Mouse (Mus musculus) gastrocnemius, adult 2 months (tissue): ENCODE results near the gene Tpra1. TPM values are rescaled to one million over a fixed set of nuclear protein-coding genes. Genes with fewer than 3 reads are reported as not detected.
A peak's percentile ranks its signal among the peaks of the same experiment; 100 is the strongest.

Experiments used
- DNase-seq: peaks from one replicate; pipeline ENCODE4 v3.0.0; 2022
- H3K27ac ChIP-seq: fragments of 200-600 bp; 2 replicates; pipeline ENCODE4 v1.8.1; 2022; ENCODE audit warnings: mild to moderate bottlenecking
- H3K4me3 ChIP-seq: fragments of 200-600 bp; 2 replicates; pipeline ENCODE4 v1.8.1; 2022; ENCODE audit warnings: mild to moderate bottlenecking, moderate library complexity
- CTCF ChIP-seq: fragments of 200-600 bp; IDR thresholded peaks from 2 replicates; pipeline ENCODE4 v1.8.1; 2022; ENCODE audit warnings: antibody characterized with exemption, mild to moderate bottlenecking, moderate library complexity
- intact Hi-C: fragments of 180-260 bp; cut with DNase I; formaldehyde crosslinking; loops from one replicate; pipeline ENCODE4 v1.15.1; 2025
- total RNA-seq, 2 experiments: library from RNA; stranded (reverse); gene quantifications; 2 replicates each; pipeline ENCODE4 v1.2.3; 2021

Gene Tpra1
- total RNA-seq, 2 experiments from 2014 or later: 25.5 to 26.1 TPM

GRCm38 (mm10) chr6:88946442-88946841, 44.4 kb downstream of the Tpra1 start:
- intact Hi-C loops: no loop called here
- DNase-seq: no peak
- no peak overlapping the region for H3K4me3 ChIP-seq
- no peak overlapping the region for H3K27ac ChIP-seq
- no peak for TF ChIP-seq CTCF

DNA sequence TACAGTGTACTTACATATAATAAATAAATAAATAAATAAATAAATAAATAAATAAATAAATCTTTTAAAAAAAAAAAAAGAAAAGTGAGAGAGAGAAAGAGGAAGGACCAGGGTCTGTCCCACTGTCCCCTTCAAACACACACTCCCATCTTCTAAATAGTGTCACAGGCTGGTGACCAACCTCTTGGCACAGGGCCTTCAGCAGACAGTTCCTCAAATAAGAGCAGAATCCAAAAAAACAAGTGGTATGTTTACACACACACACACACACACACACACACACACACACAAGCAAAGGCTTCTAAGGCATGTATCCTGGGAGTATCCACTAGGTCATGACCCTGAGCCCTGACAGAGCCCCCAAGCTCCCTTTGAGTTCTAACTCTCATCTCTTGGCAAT, 45.7 kb downstream of the Tpra1 start:
- Histone ChIP-seq H3K4me3 (no peak overlapping the region), H3K27ac (no peak overlapping the region)
- intact Hi-C loops: no loop called here
- no peak for DNase-seq
- TF ChIP-seq CTCF: no peak

DNA sequence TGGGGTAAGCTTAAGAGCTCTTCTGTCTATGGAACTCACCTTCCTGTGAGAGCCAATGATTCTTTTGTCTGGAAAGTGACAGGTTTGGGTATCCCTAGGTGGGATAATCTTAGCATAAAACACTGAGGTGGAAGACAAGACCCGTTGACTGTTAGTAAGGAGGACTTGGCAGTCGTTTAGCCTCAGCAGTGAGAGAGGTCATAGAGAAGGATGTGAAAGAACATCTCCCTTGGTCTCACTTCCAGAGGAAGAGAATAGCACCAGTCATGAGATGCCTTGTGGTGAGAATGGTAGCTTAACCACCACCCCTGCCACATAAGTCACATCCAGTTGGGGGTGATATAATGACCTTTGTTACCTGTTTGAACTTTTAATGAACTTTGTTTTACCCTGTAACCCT, 54.7 kb downstream of the Tpra1 start:
- DNase-seq: no peak
- no peak overlapping the region for H3K4me3 ChIP-seq
- no peak overlapping the region for H3K27ac ChIP-seq
- no peak for TF ChIP-seq CTCF
- intact Hi-C loops: no loop called here

DNA sequence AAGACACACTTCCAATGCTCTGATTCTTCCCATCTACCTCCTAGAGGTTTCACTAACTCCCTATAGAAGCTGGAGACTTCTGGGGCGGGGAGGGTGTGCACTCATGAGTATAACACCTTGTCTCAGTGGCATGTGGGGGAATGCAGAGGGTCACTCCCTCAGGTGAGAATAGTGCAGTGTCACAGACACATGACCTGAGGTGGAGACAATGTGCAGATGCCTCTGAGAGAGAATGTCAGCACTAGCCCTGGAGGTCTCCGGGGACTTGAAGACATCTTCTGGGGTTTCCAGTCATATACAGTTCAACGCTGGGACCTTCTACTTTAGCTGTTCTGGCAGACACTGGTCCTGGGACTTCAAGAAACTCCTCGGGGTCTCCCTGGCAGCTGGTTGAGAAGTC, 55.3 kb downstream of the Tpra1 start:
- no peak for DNase-seq
- intact Hi-C loops: no loop called here
- no peak for TF ChIP-seq CTCF
- Histone ChIP-seq H3K4me3 (no peak overlapping the region), H3K27ac (no peak overlapping the region)

GRCm38 (mm10) chr6:88957801-88958211, 55.8 kb downstream of the Tpra1 start:
- no peak for DNase-seq
- intact Hi-C loops: no loop called here
- TF ChIP-seq CTCF: no peak

GRCm38 (mm10) chr6:88958305-88958704, 56.3 kb downstream of the Tpra1 start:
- intact Hi-C loops: no loop called here
- no peak for TF ChIP-seq CTCF
- no peak overlapping the region for H3K27ac ChIP-seq
- DNase-seq: no peak
- no peak overlapping the region for H3K4me3 ChIP-seq

More at GRCm38 (mm10) chr6:88957801-88958211, 55.8 kb downstream of the Tpra1 start:
- Histone ChIP-seq H3K4me3 (no peak overlapping the region), H3K27ac (no peak overlapping the region)

DNA sequence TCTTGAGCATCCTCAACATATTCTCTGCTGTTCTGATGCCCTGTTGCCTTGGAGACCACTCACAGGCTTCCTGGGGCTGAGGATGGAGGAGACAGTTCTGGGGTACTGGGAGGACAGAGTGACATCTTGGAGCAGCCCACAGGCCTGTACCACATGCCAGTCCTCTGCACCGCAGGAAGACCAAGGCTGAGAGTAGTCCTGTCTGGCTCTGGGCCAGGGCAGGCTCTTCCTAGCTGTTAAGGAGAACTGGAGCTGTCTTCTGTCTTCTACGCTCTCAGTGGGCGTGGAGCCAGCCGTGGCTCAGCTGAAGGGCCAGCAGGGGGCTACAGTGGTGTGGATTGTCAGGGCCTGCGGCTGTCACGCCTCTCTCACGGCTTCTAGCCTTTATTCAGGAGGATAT, 57.8 kb downstream of the Tpra1 start:
- intact Hi-C loops: no loop called here
- no peak overlapping the region for H3K4me3 ChIP-seq
- peak; percentile 37; the same call in 1 of the 2 replicates for TF ChIP-seq CTCF
- H3K27ac ChIP-seq: no peak overlapping the region
- peak; percentile 54 for DNase-seq

DNA sequence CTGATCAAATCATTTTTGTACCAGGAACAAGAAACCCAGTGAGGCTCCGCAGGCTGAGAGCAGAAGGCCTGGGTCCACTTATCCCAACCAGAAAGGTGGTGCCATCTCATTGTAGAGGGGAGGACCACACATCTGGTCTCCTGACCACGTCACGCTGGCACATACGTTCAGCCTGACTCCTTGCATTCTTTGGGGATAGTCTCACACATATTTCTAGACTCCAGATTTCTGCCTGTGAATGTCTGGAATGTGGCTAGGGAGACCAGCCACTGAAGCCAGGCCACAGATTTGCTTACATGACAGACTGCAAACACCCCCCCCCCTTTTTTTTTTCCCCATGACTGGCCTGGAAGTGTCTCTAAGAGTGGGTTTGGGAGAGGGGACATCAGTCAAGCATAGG, 58.9 kb downstream of the Tpra1 start:
- no peak for TF ChIP-seq CTCF
- Histone ChIP-seq H3K4me3 (no peak overlapping the region), H3K27ac (no peak overlapping the region)
- DNase-seq: no peak
- intact Hi-C loops: no loop called here

Other genes starting within 250 kb of the Tpra1 start
- gene Mgll, start 177.8 kb upstream of the Tpra1 start, total RNA-seq: 10 to 100 TPM; 22.5 to 46.8 TPM
- gene Abtb1, start 60.3 kb upstream of the Tpra1 start, total RNA-seq: 10 to 100 TPM; 16.9 to 22.7 TPM
- 10 to 100 TPM; 48.5 to 55.1 TPM for gene Podxl2, start 27.2 kb upstream of the Tpra1 start, total RNA-seq
- 1 to 10 TPM; 6.6 to 7.5 TPM for gene Mcm2, start 3.5 kb upstream of the Tpra1 start, total RNA-seq